Mouse (Mus musculus) c-Kit-positive CD71-positive TER-119-negative erythroid progenitor cells, embryonic 14.5 days (primary cell): Measurements from ENCODE around the gene Yars2.
"Not testable (repeated sequence)": the region's sequence is repeated elsewhere in the genome, so short reads cannot be mapped to it uniquely, and the experiment has no call there.

Experiments
- DNase-seq: peaks from one replicate; pipeline ENCODE4 v3.0.0-alpha.2; 2013; ENCODE audit warnings: low read depth

Gene Yars2

DNA sequence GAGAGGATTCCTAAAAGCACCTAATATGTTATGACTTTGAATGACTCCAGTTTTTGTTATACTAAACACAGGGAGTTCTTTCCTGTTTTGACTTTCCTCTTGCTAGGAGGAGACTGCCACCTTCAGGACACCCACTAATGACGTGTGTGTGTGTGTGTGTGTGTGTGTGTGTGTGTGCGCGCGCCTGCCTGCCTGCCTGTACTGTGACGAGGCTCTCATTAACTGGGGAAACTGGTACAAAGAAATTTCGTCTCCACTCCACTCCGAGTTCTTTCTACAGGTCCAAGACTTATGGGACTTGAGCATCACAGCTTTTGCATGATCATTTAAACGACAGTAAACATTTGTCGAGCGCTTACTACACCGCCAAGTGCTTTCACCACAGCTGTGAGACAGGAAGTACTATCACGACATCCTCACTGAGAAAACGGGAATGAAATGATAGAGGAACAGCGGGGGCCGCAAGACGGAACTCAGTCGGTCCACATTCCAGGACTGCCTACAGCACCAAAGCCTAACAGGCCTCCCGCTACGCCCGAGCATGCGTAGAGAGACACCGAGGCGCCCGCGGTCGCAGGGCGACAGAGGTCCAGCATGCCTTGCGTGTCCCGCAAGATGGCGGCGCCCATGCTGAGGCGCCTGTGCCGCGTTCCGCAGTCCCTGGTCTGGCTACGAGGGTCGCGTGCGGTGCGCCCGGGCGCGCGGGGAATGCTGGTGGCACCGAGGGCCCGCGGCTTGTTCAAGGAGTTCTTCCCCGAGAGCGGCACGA is at the start of gene Yars2:
TSS of gene Yars2 (plus strand) at position 597 of the 769 bp plus-strand sequence.
- DNase-seq: peak; percentile 74

DNA sequence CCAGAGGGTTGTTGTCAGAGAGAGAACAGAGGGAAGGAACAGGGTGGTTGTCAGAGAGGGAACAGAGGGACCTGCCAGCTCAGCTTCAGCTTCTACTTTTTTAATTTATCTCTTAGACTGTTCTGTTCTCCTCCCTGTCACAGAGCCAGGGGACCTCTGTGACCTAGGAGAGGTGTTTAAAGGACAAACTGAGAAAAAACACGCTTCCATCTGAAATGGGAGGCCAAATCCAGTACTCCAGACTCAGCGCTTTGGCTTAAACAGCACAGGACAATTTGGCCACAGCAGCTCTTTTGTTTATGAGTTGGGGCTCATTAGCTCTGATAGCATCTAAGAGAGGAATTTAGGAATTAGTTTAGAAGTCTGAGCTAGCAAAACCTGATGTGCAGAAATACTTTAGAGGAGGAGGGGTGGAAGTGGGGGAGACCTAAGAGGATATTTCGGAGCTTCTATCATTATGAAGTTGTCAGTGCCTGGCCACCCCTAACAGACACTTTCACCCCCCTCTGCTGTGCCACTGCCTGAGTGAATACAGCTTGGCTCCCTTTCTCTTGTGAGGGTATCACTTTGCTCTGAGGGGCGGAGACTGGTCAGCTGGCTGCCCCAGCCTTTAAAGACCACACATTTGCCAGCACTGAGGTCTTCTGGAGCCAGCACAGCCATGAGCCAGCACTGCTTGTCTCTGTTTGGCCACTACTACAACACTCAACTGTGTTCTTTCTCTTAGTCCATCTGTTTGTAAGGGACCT is 49.3 kb upstream of the Yars2 start:
- DNase-seq: no peak

DNA sequence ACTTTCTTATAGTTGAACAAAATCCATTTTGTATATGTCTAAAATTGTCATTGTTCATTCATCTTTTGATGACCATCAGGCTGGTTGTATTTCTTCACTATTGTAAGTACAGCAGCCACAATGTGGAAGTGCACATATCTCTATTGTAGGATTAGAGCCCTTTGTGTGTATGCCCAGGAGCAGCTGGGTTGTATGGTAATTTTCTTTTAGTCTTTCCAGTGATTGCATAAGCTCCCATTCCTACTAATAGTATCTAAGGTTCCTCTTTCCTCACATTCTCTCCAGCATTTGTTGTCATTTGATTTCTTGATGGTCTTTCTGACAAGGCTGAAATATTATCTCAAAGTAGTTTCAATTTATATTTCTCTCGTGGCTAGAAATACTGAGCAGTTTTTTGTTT is 47.5 kb upstream of the Yars2 start:
- no peak for DNase-seq

DNA sequence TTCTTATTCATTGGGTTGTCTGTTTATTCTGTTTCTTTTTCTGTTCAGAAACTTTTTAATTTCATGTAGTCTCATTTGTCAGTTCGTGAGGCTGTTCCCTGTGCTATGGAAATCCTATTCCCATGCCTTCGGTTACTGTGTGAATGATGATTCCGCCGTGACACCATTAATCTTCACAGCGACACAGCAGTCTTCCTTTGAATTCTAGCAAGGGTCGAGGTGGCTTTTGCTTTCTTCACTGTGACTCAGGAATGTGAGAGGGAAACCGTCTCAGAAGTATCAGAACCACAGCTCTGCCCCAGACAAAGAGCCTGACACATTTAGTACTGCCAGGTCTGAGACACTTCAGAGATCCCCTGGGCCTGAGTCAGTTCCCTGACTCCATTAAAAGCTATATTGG is 46.9 kb upstream of the Yars2 start:
- no peak for DNase-seq

DNA sequence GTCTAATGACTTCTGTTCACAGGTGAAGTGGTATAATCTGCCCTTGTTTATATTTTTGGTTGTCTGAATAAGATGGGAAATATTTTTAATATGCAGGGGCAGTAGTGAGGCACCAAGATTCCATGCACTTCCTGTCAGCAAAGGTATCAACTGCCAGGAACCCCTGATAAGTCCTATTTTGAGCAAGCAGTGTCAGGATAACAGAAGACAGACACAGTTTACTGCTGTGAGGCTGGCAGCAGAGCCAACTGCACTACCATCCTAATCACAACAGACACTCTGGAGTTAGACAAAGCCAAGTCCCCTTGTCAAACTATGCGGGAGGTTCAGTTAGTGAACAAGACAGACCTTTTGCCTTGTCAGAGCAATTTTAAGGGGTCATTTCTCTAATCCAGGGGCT is 46.1 kb upstream of the Yars2 start:
- no peak for DNase-seq

DNA sequence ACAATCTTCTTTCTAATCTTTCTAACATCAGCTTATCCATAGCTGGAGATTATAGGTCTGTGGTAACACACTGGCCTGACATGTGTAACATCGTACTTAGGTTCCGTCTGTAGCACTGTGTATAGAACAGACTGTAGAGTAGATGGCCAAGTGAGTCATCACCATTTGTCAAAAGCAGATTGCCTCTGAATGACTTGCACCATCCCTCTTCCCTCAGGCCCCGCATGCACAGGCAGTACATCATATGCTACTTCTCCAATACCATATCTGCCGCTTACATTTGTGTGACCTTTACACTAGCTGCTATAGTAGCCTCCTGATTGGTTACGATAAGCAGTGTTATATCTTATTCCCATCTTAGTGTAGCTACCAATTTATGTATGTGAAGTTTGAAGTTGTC is 41.9 kb upstream of the Yars2 start:
- no peak for DNase-seq

DNA sequence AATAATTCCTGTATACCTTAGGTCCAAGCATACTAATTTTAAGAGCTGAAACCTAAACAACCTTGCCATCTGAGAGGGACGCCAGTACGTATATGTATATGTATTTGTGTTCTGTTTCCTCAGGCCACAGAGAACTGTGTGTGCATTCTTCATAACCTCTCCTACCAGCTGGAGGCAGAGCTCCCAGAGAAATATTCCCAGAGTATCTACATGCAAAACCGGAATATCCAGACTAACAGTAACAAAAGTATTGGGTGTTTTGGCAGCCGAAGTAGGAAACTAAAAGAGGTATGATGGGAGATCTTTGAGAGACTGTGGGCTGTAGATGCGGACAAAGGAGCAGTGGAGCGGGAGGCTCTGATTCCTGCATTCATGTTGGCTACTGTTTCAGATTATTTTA is 41.3 kb upstream of the Yars2 start:
- DNase-seq: no peak

DNA sequence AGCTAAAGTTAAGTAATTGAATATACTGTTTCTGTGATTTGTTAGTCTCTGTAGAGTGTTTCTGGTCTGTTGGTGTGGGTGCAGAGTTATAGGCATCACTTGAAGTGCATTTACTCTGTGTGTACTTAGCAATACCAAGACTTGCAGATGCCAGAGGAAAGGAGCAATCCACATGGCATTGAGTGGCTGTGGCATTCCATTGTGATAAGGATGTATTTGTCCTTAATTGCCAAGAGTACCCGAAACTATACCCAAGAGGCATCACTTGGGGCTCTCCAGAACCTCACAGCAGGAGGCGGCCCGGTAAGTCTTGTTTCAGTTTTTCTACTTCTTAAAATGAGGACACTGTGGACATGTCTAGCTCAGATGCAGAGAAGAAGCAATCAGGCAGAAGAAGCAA is 40.3 kb upstream of the Yars2 start:
- DNase-seq: no peak

DNA sequence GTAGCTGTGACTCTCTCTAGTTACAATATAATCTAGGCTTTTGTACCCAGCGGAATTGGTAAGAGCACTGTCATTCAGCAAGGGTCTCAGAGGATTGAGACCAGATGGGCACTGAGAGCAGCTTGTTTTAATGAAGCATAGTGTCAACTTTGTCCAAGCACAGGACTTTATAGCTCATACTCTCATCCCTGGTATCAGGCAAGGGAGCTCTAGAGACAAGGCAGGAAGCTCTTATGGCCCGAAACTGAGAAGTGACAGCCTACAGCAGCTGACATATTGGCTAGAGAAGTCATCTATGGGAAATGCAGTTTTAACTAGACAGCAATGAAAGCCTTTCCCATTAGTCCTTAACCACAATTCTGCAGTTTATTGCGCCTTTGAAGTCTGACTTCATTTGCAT is 29.8 kb upstream of the Yars2 start:
- no peak for DNase-seq

DNA sequence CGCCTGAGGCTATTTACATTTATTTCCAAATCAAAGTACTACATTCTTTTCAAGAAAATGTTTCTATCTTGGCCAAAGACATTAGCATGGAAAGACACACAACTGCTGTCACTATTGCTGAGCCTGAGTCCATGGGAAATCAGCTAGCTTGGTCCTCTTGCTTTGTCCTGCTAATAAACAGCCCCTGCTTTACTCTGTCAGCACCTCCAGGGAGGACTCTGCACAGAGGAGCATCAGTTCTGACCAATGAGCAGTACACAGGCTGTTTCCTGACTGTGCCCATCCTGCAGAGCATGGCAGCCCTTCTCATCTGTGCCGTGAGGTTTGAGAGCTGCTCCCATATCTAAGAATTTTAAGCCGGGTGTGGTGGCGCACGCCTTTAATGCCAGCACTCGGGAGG is 29.0 kb upstream of the Yars2 start:
- DNase-seq: no peak

DNA sequence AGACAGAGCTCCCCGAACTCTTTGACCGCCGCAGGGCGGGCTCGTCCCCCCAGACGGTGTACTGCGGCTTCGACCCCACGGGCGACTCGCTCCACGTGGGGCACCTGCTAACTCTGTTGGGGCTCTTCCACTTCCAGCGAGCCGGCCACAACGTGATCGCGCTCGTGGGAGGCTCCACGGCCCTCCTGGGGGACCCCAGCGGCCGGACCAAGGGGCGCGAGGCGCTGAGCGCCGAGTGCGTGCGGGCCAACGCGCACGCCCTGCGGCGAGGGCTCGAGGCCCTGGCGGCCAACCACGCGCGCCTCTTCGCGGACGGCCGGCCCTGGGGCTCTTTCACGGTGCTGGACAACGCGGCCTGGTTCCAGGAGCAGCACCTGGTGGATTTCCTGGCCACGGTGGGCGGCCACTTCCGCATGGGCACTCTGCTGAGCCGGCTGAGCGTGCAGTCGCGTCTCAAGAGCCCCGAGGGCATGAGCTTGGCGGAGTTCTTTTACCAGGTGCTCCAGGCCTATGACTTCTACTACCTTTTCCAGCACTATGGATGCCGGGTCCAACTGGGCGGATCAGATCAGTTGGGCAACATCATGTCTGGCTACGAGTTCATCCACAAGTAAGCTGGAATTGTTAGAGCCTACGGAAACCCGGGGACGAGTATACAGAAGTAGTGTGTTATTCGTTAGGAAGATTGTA is 518 bp downstream of the Yars2 start:
- peak; percentile 43 for DNase-seq

DNA sequence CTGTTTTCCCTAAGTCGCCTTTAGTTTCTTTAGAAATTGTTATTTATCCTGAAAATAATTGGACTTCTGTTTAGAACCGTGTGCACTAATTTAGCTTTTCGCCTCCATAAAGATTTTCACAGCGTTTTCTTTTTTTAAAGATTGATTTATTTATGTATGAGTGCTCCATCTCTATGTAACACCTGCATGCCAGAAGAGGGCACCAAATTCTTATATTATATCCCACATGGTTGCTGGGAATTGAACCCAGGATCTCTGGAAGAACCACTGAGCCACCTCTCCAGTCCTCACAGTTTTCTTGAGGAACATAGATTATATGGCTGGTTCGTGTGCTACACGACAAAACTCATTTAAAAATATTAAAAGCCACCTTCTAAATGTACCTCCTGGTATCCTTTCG is 1.1 kb downstream of the Yars2 start:
- DNase-seq: peak; percentile 25

DNA sequence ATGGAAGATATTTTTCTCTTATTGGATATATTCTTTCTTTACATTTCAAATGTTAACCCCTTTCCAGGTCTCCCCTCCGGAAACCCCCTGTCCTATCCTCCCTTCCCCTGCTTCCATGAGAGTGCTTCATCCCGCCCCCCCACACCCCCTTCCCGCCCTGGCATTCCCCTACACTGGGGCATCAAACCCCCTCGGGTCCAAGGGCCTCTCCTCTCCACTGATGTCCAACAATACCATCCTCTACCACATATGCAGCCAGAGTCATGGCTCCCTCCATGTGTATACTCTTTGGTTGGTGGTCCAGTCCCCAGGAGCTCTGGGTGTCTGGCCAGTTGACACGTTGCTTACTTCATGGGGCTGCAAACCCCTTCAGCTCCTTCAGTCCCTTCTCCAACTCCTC is 8.6 kb downstream of the Yars2 start:
- no peak for DNase-seq

DNA sequence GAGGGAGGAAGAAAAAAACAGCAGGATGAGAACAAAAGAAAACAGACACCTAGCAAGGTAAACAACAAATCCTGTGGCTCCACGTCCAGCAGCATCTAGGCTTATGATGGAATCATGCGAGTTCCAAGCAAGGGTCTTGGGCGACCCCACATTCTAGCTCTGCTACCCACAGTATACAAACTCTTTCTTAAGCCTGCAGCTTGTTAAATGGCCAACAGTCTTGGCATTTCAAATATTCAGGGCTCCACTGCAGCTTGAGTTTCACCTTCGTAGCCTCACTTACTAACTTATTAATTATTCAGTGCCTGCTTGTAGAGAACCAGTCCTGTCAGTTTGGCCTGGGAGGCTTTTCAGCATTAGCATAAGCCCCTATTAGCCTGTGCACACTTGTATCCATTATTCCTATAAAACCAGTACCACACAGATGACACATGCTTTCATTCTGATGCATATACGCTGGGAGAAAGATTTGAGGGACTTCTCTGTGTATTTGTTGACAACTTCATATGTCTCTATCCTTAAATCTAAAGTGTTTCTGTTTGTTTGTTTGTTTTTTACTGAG is 23.1 kb downstream of the Yars2 start:
- no peak for DNase-seq

DNA sequence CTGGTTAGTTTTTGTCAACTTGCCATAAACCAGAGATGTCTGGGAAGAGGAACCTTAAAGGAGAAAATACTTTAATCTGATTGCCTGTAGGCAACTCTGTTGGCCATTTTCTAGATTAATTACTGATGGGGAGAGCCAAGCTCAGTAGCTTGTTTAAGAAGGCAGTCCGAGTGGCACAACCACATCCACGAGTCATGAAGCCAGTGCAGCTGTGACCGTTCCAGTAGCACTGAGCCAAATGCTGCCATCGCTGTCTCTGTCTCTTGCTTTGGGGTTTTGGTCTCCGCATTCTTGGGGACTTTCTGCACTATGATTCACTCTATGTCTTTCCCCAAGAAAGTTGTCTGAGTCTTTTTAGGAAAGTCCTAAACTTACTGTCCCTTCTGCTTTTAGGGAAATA is 43.7 kb downstream of the Yars2 start:
- DNase-seq: no peak

DNA sequence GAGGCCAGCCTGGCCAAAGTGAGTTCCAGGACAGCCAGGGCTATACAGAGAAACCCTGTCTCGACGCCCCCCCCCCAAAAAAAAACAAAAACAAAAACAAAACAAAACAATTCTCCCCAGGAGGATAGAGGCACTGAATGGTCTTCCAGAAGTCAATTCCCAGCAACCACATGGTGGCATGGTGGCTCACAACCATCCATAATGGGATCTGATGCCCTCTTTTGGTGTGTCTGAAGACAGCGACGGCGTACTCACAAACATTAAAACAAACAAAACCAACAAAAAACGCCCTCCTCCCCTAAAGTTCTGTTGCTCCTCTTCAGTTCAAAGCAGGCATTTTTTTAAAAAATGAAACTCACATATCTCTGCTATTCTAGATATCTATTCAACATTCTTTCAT is 55.1 kb downstream of the Yars2 start:
- DNase-seq: no peak

DNA sequence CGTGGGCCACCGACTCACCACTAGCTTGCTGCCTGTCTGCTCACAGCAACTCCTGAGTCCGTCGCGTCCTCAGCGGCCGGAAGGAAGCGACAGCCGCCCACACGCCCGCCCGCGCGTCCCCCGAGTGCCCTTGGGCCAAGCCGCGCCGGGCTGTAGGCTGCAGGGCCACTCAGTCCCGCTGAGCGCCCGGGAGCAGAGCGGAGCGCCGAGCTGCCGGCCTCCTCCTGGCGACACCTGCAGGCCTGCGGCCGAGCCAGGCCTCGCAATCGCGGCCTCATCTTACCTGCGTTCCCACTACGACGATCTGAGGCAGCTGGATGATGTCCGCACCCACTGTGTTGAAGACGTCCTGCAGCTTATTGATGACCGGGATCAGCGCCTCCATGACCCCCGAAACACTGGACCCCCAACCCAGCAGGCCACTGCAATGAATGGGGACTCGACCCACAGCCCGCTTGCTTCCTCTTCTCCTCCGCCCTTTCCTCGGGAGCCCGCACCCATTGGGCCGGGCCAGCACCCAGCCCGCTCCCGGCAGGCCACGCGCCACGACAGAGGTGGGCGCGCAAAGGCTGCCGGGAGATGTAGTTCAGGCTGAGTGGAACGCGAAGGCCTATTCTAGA is 55.8 kb downstream of the Yars2 start, which contains the start of gene Dnm1l:
TSS of gene Dnm1l (minus strand) at position 479 of the 620 bp plus-strand sequence.
- DNase-seq: peak; percentile 83

DNA sequence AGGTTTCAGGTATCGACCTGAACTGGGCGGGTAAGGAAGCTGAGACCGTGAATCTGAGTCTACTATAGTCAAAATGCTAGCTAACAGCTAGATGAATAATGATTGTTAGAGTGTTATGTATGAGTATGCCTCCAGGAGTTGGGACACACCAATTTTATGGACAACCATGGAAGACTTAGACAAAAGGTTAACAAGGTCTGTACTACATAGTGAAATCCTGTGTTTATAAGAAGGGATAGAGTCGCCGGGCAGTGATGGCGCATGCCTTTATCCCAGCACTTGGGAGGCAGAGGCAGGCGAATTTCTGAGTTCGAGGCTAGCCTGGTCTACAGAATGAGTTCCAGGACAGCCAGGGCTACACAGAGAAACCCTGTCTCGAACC is 56.3 kb downstream of the Yars2 start:
- not testable (repeated sequence) for DNase-seq
